Mouse (Mus musculus) skeletal muscle tissue, adult 2 months (tissue): ENCODE measurements around the gene Mybpc1.

Experiments used
- DNase-seq: peaks from one replicate; pipeline ENCODE4 v3.0.0-alpha.2; 2012; ENCODE audit warnings: low read depth, low spot score

Gene Mybpc1

GRCm38 (mm10) chr10:88604943-88605342, at the start of gene Mybpc1:
Gene Mybpc1 (minus strand): TSS chr10:88605152.
- DNase-seq: peak; percentile 86

- DNase-seq: peak; percentile 75
Measured at GRCm38 (mm10) chr10:88645448-88645847, 40.5 kb upstream of the Mybpc1 start.

- no peak for DNase-seq
Measured at GRCm38 (mm10) chr10:88631330-88631953, 26.5 kb upstream of the Mybpc1 start.

- no peak for DNase-seq
Measured at GRCm38 (mm10) chr10:88630663-88631329, 25.8 kb upstream of the Mybpc1 start.

GRCm38 (mm10) chr10:88627052-88627451, 22.1 kb upstream of the Mybpc1 start:
- DNase-seq: no peak

GRCm38 (mm10) chr10:88626176-88626575, 21.2 kb upstream of the Mybpc1 start:
- no peak for DNase-seq

- no peak for DNase-seq
Measured at GRCm38 (mm10) chr10:88624300-88624699, 19.3 kb upstream of the Mybpc1 start.

- no peak for DNase-seq
Measured at GRCm38 (mm10) chr10:88622624-88623023, 17.7 kb upstream of the Mybpc1 start.

GRCm38 (mm10) chr10:88620809-88621208, 15.9 kb upstream of the Mybpc1 start:
- no peak for DNase-seq

GRCm38 (mm10) chr10:88613051-88613450, 8.1 kb upstream of the Mybpc1 start:
- no peak for DNase-seq

- no peak for DNase-seq
Measured at GRCm38 (mm10) chr10:88606686-88607085, 1.7 kb upstream of the Mybpc1 start.

GRCm38 (mm10) chr10:88606065-88606464, 1.1 kb upstream of the Mybpc1 start:
- no peak for DNase-seq

GRCm38 (mm10) chr10:88603773-88604172, 1.2 kb downstream of the Mybpc1 start:
- DNase-seq: peak; percentile 65

GRCm38 (mm10) chr10:88603256-88603655, 1.7 kb downstream of the Mybpc1 start:
- peak; percentile 59 for DNase-seq

- no peak for DNase-seq
Measured at GRCm38 (mm10) chr10:88600591-88600990, 4.4 kb downstream of the Mybpc1 start.

GRCm38 (mm10) chr10:88592316-88592715, 12.6 kb downstream of the Mybpc1 start:
- peak; percentile 45 for DNase-seq

GRCm38 (mm10) chr10:88591042-88591441, 13.9 kb downstream of the Mybpc1 start:
- DNase-seq: peak; percentile 90

GRCm38 (mm10) chr10:88584469-88584868, 20.5 kb downstream of the Mybpc1 start:
- no peak for DNase-seq

- peak; percentile 46 for DNase-seq
Measured at GRCm38 (mm10) chr10:88580786-88581185, 24.2 kb downstream of the Mybpc1 start.

- DNase-seq: no peak
Measured at GRCm38 (mm10) chr10:88578651-88579050, 26.3 kb downstream of the Mybpc1 start.

- no peak for DNase-seq
Measured at GRCm38 (mm10) chr10:88574115-88574635, 30.8 kb downstream of the Mybpc1 start.

- DNase-seq: no peak
Measured at GRCm38 (mm10) chr10:88572123-88572522, 32.8 kb downstream of the Mybpc1 start.

- no peak for DNase-seq
Measured at GRCm38 (mm10) chr10:88557046-88557445, 47.9 kb downstream of the Mybpc1 start.
